Mouse (Mus musculus) intestine, embryonic 16.5 days (tissue): Measurements from ENCODE around the gene Hoxa3. TPM values are rescaled to one million over a fixed set of nuclear protein-coding genes. Genes with fewer than 3 reads are reported as not detected.
A peak's percentile ranks its signal among the peaks of the same experiment; 100 is the strongest.

Source experiments
- ATAC-seq: fragments of 200-750 bp; cut with Nextera tagmentation; 2 replicates; pipeline ENCODE4 v1.8.0; 2017; ENCODE audit warnings: moderate TSS enrichment, moderate library complexity
- H3K27ac ChIP-seq: fragments of 300-500 bp; sonication (generic); 2 replicates; pipeline ENCODE4 v1.5.1; 2014; ENCODE audit warnings: mild to moderate bottlenecking, low read length
- H3K27me3 ChIP-seq: fragments of 300-500 bp; sonication (generic); replicated peaks from 2 replicates; pipeline ENCODE4 v1.6.1; 2014; ENCODE audit warnings: low read length, control low read depth, mixed read lengths; ENCODE audit not compliant: control insufficient read depth, insufficient read depth
- H3K36me3 ChIP-seq: fragments of 300-500 bp; sonication (generic); 2 replicates; pipeline ENCODE4 v1.6.1; 2014; ENCODE audit warnings: low read length, control low read depth; ENCODE audit not compliant: control insufficient read depth, insufficient read depth
- H3K4me1 ChIP-seq: fragments of 300-500 bp; sonication (generic); 2 replicates; pipeline ENCODE4 v1.6.1; 2014; ENCODE audit warnings: low read length, control low read depth, mixed read lengths; ENCODE audit not compliant: control insufficient read depth, insufficient read depth
- H3K4me2 ChIP-seq: fragments of 300-500 bp; sonication (generic); 2 replicates; pipeline ENCODE4 v1.6.1; 2014; ENCODE audit warnings: low read depth, low read length, control low read depth
- H3K4me3 ChIP-seq: fragments of 300-500 bp; sonication (generic); 2 replicates; pipeline ENCODE4 v1.5.1; 2014; ENCODE audit warnings: mild to moderate bottlenecking, low read length
- H3K9ac ChIP-seq: fragments of 300-500 bp; sonication (generic); 2 replicates; pipeline ENCODE4 v1.6.1; 2014; ENCODE audit warnings: low read depth, low read length
- H3K9me3 ChIP-seq: fragments of 300-500 bp; sonication (generic); 2 replicates; pipeline ENCODE4 v1.6.1; 2016; ENCODE audit warnings: low read length, control low read depth; ENCODE audit not compliant: control insufficient read depth
- WGBS: fragments of 180-500 bp; shearing (Covaris S2); extraction: QIAGEN DNeasy Blood & Tissue Kit; methylation state at CpG from one replicate; pipeline ENCODE4 v1.1.7; 2014; 5-methylcytosine and 5-hydroxymethylcytosine counted together
- polyA plus RNA-seq: library from polyadenylated mRNA; unstranded; fragments of >200 nt; fragmentation: Nextera tagmentation; extraction: Ambion mirVana; gene quantifications from 2 replicates; pipeline ENCODE4 v1.2.1, GENCODE M21; 2015

The Hoxa3 gene
- polyA plus RNA-seq, 1 experiment from 2014 or later: 5.9 TPM

DNA sequence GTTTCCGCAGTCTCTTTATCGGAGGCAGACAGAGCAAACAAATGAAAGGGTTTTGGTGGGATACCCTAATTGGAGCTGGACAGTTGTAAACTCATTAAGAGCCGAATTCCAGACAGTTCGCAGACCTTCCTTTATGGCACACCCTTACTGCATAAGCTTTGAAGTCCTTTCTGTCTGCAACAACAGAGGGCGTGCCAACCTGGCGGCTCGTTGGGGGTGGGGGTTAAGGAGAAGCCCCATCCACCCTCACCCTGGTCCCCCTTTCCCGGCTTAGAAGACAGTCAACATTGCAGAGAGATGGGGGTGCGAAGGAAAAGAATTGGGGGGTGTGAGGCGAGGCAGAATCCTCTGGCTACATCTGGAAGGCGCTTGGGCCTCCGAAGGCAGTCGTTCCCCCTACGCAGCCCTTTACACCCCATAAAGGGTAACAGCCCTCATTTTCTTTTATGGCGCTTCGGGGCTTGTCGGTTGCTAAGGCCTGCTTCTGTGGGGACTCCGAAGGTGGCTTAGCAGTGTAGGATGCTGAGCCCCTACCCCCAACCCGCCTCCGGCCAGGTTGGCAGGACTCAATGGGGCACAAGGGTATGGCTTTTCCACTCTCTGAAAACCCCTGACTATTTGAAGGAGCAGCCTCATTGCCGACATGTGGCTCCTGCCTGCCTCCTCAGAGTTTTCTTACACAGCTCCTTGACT, 9.0 kb upstream of the Hoxa3 start:
- Histone ChIP-seq H3K4me1 (peaks cover 8% of the 10 kb centered on the region), H3K4me3 (peak overlapping the region; percentile 58), H3K36me3 (no peaks in the 10 kb centered on the region), H3K4me2 (peak overlapping the region; percentile 91), H3K27me3 (peaks cover 85% of the 10 kb centered on the region), H3K27ac (no peak overlapping the region), H3K9ac (peak overlapping the region; percentile 44; the same call in 1 of the 2 replicates), H3K9me3 (no peaks in the 10 kb centered on the region)
- ATAC-seq: peak; percentile 9; the same call in 1 of the 2 replicates
- 15% methylated on average over 21 of the region's 21 CpGs for WGBS

DNA sequence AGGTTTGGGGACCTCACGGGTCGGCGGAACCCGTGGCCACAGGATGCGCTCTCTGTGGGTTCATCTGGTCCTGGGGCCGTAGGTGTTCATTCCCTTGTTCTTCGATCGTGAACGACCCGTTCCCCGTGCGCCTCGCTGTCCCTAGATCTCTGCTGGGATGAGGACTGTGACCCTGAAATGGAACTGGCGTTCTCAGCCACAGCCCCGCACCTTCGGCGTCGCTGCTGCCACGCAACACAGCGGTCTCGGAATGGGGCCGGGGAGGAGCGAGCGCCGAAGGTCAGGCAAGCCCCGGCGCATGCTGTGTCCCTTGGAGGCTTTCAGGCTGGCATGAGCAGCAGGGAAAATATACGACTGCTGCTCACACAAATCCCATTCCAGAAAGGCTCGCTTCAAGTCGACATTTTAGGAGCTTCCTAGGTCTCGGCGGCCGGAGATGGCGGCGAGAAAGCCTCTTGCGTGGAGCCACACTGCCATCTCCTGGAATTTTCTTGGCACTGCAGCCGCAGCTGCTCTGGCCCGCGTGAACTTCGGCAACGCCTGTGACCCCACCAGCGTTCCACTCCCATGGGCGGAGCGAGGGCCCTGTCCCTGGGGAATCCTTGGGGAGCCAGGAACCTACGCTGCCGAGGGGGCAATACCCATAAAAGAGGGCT, 8.3 kb upstream of the Hoxa3 start, which contains the start of gene Hoxa7:
Gene Hoxa7 (minus strand): TSS at position 518 of the 656 bp plus-strand sequence.
- Histone ChIP-seq H3K9me3 (no peaks in the 10 kb centered on the region), H3K36me3 (no peaks in the 10 kb centered on the region), H3K4me3 (peak within 1 kb of the TSS; percentile 58), H3K27ac (peak within 1 kb of the TSS; percentile 57), H3K4me1 (peaks cover 13% of the 10 kb centered on the region), H3K9ac (peak within 1 kb of the TSS; percentile 70), H3K27me3 (peaks cover 85% of the 10 kb centered on the region), H3K4me2 (peak within 1 kb of the TSS; percentile 91)
- under 1% methylated on average over 46 of the region's 46 CpGs for WGBS
- ATAC-seq: peak; percentile 59

- H3K4me3 ChIP-seq: peak overlapping the region; percentile 58
- WGBS: 24% methylated on average over 12 of the region's 12 CpGs
- peak overlapping the region; percentile 91 for H3K4me2 ChIP-seq
- peaks cover 85% of the 10 kb centered on the region for H3K27me3 ChIP-seq
- H3K27ac ChIP-seq: no peak overlapping the region; the same call in 1 of the 2 replicates
- H3K36me3 ChIP-seq: no peaks in the 10 kb centered on the region
- peaks cover 16% of the 10 kb centered on the region for H3K4me1 ChIP-seq
- no peaks in the 10 kb centered on the region for H3K9me3 ChIP-seq
- peak overlapping the region; percentile 70 for H3K9ac ChIP-seq
- ATAC-seq: no peak
These were observed 7.8 kb upstream of the Hoxa3 start for GRCm38 (mm10) chr6:52220865-52221310.

DNA sequence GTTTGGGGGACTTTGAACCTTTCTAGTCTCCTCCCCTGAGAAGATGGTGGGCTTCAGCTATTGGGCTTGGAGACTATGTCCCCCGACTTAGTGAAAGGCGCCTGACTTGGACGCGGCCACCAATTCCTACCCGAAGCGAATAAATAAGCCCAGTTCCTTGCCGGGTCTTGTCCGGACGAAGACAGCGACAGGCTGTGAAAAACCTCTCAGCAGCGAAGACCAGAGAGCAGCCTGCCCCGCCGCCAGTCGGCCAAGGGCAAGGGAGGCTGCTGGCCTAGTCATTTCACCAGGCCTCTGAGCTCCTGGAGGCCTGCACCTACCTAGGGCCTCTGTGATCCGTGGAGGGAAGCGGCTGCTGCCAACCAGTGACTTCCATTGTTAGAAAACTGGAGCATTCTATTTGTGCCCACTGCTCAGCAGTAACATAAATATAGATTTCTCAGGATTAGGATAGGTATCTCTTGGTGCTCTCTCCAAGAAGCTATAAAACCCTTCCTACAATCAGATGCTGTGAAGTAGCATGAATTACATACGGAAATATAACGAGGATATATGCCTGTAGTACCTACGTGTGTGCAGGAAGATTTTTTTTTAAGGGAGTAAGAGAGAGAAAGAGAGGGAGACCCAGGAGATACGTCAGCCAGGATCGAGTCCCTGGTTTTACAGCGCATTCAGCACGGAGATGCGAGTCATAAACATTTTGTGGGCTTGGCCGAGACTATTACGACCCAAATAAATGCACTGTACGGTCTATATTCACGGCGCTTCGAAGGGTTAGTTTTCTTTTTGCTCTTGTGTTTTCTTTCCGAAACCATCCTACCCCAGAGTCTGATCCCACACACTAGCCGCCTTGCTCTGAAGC, 7.1 kb upstream of the Hoxa3 start:
- H3K4me2 ChIP-seq: peak overlapping the region; percentile 91
- no peak for ATAC-seq
- H3K36me3 ChIP-seq: no peaks in the 10 kb centered on the region
- H3K4me3 ChIP-seq: peak overlapping the region; percentile 58
- no peaks in the 10 kb centered on the region for H3K9me3 ChIP-seq
- H3K4me1 ChIP-seq: peaks cover 20% of the 10 kb centered on the region
- H3K27ac ChIP-seq: peak overlapping the region; percentile 37
- WGBS: 37% methylated on average over 32 of the region's 32 CpGs
- peak overlapping the region; percentile 56 for H3K9ac ChIP-seq
- H3K27me3 ChIP-seq: peaks cover 84% of the 10 kb centered on the region

DNA sequence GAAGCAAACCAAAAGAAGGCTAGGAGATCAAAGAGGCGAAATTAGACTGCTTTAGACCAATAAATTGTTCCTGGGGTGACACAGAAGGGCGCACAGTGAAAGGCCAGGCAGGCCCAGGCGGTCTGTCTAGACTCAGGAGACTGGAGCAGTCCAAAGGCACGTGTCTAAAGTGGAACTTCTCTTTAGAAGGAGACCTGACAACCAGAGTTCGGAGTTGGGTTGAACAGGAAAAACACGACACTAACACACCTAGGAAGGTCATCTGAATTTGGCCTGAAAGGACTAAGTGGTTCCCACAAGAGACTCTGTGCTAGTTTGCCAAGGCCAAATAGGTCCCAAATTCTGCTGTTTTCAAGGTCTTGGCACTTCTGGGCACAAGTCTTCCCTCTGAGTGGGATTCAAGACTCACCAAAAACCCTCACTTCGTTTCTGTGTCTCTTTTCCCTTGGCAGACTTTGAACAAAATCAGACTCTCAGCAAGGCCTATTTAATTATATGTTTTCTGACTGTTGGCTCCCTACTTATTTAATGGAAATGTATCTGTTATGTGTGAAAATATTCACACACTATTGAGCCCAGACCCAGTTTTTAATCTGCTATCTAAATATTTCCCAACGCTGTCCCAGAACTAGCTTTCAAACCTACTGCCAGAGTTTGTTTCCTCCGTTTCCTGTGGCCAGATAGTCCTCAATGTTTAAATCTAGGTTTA, 6.3 kb upstream of the Hoxa3 start:
- H3K4me2 ChIP-seq: no peak overlapping the region
- H3K4me3 ChIP-seq: no peak overlapping the region
- WGBS: 48% methylated on average over 9 of the region's 9 CpGs
- no peak for ATAC-seq
- peaks cover 86% of the 10 kb centered on the region for H3K27me3 ChIP-seq
- H3K9me3 ChIP-seq: no peaks in the 10 kb centered on the region
- no peak overlapping the region for H3K9ac ChIP-seq
- peaks cover 20% of the 10 kb centered on the region for H3K4me1 ChIP-seq
- H3K27ac ChIP-seq: no peak overlapping the region; the same call in 1 of the 2 replicates
- H3K36me3 ChIP-seq: no peaks in the 10 kb centered on the region

DNA sequence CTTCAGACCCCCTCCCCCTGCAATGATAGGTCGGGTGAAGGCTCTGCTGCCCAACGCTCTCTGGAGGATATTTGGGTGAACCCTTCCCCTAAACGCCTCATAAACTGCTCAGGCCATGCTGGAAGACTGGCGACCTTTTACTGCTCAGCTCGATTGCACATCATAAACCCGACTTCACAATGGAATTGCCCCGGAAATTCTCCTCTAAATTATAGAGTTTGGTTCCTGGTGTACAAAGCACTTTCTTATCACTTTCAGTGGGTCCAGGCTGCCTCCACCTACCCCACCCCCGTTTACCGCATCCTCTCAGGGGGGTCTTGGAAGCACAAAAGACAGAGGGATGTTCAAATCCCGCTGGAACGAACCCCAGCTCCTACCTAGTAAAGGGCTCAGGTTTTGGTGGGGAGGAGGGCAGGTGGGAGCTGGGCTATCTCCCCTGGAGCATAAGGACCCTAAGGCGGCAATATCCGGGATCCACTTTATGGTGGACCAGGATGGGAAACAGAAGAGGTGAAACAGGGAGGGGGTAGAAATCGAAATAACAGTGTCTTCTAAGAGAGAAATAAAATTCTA, 5.6 kb upstream of the Hoxa3 start:
- H3K4me1 ChIP-seq: peaks cover 21% of the 10 kb centered on the region
- 0 out of 2 replicates have a peak overlapping the region, but pooled peaks have one; percentile 63 for H3K9ac ChIP-seq
- no peak overlapping the region for H3K27ac ChIP-seq
- no peak overlapping the region for H3K4me2 ChIP-seq
- H3K27me3 ChIP-seq: peaks cover 84% of the 10 kb centered on the region
- no peaks in the 10 kb centered on the region for H3K9me3 ChIP-seq
- ATAC-seq: no peak
- H3K36me3 ChIP-seq: no peaks in the 10 kb centered on the region
- no peak overlapping the region for H3K4me3 ChIP-seq
- WGBS: 28% methylated on average over 14 of the region's 14 CpGs

DNA sequence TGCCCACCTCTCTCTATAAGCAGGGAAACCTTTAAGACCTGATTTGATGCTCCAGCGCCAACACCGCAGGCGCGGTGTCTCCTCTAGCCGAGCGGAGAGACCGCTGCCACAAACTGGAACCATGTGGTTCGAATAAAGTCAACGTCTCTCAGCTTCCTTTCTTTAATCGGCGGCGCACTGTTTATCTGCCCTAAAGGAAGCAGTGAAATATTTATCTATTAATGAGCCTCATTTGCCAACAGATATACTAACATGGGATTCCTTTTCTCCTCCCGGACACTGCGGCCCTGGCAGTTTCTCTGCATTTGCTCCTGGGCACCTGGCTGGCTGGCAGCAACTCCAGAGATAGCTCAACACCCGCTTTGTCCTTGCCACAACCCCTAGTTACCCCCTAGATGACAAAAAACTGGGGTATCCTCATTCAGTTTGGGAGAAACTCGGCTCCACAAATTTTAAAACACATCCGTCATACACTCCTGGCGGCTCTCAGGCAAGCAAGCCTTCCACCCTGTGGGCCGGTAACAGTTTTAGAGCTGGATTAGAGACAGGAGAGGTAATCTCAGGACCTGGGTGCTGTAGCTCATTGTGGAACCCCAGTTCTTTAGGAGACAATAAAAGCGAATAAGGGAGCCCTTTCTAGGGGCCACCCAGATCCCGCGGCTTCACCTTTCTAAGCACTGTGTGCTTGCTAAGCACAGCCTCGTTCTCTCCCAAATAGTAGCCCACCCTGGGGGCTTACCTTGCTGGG, 4.9 kb upstream of the Hoxa3 start:
- WGBS: 19% methylated on average over 23 of the region's 23 CpGs
- H3K4me3 ChIP-seq: peak overlapping the region; percentile 55
- peak overlapping the region; percentile 63 for H3K9ac ChIP-seq
- H3K9me3 ChIP-seq: no peaks in the 10 kb centered on the region
- no peak for ATAC-seq
- H3K4me2 ChIP-seq: peak overlapping the region; percentile 75
- no peaks in the 10 kb centered on the region for H3K36me3 ChIP-seq
- H3K27ac ChIP-seq: 0 out of 2 replicates have a peak overlapping the region, but pooled peaks have one; percentile 12
- peaks cover 85% of the 10 kb centered on the region for H3K27me3 ChIP-seq
- peaks cover 24% of the 10 kb centered on the region for H3K4me1 ChIP-seq

DNA sequence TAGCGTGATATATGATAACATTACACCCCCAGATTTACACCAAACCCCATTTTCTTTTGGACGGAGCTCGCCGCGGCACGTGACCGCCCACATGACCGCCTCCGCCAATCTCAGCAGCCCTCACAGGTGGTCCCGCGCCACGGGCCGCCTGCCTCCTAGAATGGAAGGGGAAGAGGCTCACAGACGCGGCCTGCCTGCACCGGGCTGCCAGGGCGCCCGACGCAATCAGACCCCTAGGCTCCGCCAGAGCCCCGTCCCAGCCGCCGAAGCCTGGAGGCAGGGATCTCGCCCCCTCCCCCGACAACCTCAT, 4.3 kb upstream of the Hoxa3 start:
- peaks cover 81% of the 10 kb centered on the region for H3K27me3 ChIP-seq

More for the DNA sequence above, 4.3 kb upstream of the Hoxa3 start:
- under 1% methylated on average over 25 of the region's 25 CpGs for WGBS
- Histone ChIP-seq H3K4me3 (peak overlapping the region; percentile 55), H3K4me2 (peak overlapping the region; percentile 75), H3K36me3 (no peaks in the 10 kb centered on the region), H3K9me3 (no peaks in the 10 kb centered on the region), H3K27ac (no peak overlapping the region), H3K4me1 (peaks cover 28% of the 10 kb centered on the region), H3K9ac (peak overlapping the region; percentile 63)
- peak; percentile 47 for ATAC-seq
